Mouse (Mus musculus) monocyte, adult 5-6 weeks (primary cell): ENCODE data around the gene Gm49721. TPM values are rescaled to one million over a fixed set of nuclear protein-coding genes. Genes with fewer than 3 reads are reported as not detected.
"Not testable (repeated sequence)": the region's sequence is repeated elsewhere in the genome, so short reads cannot be mapped to it uniquely, and the experiment has no call there.

Source experiments
- ATAC-seq: fragments of 153-309, 156-312 bp; replicated peaks from 2 replicates; pipeline ENCODE4 v1.8.0; 2017; ENCODE audit warnings: mild to moderate bottlenecking; ENCODE audit not compliant: low TSS enrichment, insufficient number of reproducible peaks, severe bottlenecking, poor library complexity, low FRiP score
- total RNA-seq: library from RNA; stranded (forward); fragments of 200-1000, 200-491, 200-594 nt; gene quantifications from 3 replicates; pipeline ENCODE4 v1.2.3, GENCODE M21; 2017

Gene Gm49721
- total RNA-seq, 1 experiment from 2014 or later, result not detected

DNA sequence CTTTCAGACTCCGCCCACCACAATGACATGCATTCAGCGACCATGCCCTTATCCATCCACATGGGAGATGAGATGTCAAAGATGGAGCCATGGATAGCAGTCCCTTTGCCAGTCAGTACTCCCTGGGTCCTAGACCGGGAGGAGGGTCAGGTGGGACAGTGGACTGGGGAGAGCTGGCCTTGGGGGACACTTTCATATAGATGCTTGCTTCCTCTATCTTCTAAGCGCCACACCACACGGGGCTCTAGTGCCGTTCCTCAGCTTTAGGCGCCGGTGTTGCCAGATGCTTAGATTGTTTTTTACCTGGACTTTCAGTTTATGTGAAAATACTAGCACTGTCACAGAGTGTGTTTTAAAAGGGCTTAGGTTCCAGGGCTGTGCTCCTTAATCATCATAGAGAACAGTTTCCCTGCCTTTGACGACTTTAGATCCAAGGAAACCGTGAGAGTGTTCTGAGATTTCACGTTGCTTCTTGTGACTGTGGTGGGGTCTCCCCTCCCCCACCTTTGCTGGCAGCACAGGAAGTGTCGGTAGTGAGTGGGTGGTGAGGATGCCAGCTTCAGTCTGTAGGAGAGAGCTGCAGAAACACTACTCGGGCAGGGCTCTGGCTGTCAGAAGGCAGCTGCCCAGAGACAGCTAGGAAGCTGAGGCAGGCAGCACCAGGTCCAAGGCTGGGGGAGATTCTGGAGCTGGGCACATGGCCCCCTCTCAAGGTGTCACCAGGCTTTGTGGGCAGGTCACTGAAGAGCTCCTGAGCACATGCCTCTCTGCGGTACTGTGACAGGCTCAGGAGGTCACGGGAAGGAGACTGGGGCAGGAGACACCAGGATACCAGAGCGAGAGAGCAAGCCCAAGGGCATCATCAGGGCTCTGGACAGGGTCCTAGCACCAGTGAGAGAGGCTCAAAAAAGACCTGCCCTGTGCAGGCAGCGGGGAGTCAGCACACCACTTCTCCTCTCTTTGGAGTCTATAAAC, 54.8 kb downstream of the Gm49721 start:
- not testable (repeated sequence) for ATAC-seq

DNA sequence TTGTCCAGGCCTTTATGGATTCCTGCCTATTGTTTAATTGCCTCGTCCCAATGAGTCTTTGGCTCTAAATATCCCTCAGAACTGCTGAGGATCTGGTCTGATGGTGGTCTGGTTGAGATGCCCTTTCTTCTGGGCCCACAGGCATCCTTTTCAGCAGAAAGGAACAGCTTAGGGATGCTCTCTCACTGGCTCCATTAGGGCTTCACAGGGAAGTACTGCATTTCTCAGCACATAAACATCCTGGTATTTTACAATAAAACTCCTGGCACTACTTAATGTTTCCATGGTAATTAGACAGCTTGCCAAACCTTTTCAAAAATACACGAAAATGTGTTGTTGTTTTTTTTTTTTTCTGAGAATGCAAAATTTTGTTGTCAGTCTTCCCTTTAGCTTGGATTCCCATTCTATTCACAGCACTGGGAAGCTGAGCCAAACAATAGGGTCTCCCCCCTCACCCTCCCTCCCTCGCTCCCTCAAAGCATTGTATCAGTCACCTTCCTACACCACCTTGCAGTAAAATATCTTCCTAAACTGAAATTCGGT, 90.4 kb downstream of the Gm49721 start:
- not testable (repeated sequence) for ATAC-seq

DNA sequence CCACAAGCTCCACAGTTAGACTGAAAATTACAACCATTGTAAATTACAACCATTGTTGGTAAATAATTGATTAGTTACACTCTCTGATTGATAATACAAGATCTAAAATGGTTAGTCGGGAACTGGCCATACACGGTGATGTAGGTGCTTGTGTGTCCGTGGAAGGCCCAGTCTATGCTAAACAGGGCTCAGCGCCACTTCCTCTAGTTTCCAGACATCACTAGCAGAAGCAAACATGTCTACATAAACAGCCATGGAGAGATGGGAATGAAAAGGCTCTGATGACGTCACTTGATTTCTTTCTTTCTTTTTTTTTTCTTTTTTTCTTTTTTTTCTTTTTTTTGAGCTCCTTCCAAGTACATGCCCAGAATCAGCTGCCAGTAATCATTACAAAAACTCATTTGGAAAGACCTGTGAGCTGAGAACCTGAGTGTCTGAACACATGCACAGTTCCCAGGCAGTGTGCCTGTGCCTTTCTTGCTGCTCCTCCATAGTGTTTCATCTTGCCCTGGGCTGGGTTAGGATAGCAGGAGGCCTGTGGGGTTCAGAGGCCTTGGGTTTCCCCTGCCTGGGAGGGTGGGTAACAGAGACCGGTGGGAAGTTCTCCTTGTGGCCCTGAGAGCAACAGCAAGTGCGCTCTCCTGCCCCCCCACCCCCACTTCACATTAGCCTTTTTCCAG, 91.0 kb downstream of the Gm49721 start:
- ATAC-seq, result not testable (repeated sequence)

DNA sequence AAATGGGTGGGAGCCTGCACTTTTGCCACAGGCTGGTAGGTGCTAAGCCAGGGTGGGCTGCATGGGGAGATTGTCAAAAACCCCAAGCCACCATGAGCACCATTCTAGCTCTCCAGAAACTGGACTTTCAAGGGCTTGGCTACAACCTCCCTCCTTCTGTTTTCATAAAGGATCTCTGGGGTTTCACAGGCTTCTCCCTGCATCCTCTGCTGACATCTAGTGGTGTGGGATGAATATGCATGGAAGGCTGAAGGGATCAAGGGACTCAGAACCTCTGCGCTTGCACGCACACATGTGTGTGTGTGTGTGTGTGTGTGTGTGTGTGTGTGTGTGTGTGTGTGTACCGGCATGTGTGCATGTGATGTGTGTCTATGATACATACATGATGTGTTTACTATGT, 95.8 kb downstream of the Gm49721 start:
- ATAC-seq, result peak; percentile 57

DNA sequence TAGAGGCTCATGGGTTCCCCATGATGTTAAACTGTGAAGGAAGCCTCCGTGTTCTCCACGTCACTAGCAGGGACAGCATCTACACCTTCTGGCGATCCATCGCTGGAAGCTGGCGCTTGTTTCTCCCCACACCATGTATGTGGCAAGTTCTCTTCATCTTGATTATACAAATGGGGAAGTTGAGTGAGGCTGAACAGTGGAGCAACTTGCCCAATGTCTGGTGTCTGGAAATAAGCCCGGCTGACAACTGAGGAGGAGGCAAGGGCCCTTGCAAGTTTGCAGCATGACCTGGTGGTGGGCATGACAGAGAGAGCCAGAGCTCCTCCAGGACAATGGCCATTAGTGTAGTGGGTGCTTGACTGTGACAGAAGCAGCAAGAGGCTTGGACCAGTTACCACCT, 96.8 kb downstream of the Gm49721 start:
- peak; percentile 64 for ATAC-seq

DNA sequence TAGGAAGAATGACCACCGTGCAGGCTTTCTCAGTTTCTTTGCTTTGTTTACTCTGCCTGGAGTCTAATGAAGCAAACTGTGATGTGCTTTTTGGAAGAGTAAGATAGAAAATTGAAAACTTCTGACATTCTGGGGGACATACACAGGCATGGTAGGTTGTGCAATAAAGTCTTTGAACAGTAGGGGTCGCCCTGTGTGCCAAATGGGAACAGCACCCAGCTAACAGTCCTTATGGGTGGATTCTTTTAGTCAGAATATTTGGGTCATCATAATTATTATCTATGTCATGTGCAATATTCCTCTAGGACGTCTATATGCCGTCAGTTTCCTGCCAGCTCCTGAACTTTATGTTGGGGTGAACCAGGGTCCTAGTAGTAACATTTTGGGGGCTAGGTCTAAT, 100.9 kb downstream of the Gm49721 start:
- 0 out of 2 replicates have a peak, but pooled peaks have one; percentile 27 for ATAC-seq

DNA sequence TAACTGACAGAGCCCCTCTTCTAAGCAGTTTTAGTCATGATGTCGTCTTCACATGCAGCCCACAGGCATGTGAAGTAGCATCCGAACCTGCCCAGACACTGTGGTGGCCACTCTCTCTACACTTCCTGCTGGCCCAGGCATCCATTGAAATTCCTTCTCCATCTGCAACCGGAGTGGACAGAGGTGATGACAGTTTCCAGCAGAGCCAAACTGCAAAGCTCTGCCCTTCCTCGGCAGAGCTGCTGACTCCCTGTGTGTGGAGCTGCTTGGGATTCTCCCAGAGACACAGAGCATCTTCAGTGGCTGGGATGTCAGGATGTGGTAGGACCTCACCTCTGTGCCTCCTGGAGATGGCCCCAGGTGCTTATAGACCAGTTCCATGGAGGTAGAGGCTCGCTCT, 105.8 kb downstream of the Gm49721 start:
- ATAC-seq, result not testable (repeated sequence)

DNA sequence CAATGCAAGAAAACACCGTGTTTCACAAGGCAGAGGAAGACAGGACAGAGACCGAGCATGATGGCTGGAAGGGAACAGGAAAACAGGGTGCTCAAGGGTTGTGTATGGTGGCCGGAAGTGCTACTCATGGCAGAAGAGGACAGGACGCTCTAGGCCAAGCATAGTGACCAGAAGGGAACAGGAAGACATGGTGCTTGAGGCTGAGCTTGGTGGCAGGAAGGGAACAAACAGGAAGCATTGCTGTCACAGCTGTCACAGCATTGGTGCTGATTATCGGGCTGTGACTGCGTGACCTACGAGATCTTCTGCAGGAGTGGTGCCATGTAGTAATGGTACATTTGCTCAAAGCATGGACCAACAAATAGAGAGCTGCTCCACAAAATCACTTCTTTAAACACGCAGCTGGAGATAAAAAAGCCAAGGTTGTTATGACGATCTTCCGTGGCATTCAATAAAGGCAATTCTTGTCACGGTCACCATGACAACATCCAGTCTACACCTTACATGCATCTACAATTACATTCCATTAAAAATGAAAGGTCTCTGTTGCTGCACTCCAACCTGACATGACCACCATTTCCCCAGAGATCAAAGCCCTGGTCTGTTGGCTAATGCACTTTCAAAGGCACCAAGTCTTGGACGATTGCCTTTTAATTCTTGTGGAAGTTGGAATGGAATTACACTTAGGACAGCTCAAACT, 106.9 kb downstream of the Gm49721 start:
- ATAC-seq, result peak; percentile 36

DNA sequence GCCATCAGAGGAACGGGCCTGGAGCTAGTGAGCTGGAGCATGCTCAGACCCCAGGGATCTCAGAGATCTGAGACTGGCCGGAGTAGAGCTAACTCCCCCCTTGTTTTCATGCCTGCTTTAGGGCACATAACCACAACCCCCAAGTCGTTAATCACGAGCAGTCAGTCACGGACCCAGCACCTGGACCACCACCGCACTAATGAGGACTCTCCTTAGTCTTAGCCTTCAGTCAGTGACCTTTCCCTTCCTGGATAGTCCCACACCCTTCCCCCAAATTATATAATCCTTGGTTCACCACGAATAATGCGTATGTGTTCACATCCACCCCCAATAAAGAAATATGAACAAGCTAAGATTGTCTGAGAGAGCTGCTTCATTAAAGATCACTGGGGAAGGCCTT, 108.1 kb downstream of the Gm49721 start:
- not testable (repeated sequence) for ATAC-seq

Other genes starting within 250 kb of the Gm49721 start
- gene Ezr, start 196.1 kb upstream of the Gm49721 start, total RNA-seq, result 389 to 480 TPM (median 421 TPM) in 3 replicates
- gene Rsph3b, start 30.2 kb upstream of the Gm49721 start, total RNA-seq, result 18.0 to 27.7 TPM (median 23.5 TPM) in 3 replicates
- gene Tagap1, start 17.7 kb upstream of the Gm49721 start, total RNA-seq, result 15.4 to 26.5 TPM (median 20.1 TPM) in 3 replicates
- gene Rnaset2b, start 8.3 kb upstream of the Gm49721 start, total RNA-seq, result 766 to 836 TPM (median 784 TPM) in 3 replicates
- not detected in 3 replicates for gene Gm1604a, start 46.7 kb downstream of the Gm49721 start, total RNA-seq
- gene Rps6ka2, start 191.2 kb downstream of the Gm49721 start, total RNA-seq, result 20.2 to 30.6 TPM (median 22.7 TPM) in 3 replicates